Mouse (Mus musculus): ENCODE data around the gene Mustn1. TPM values are rescaled to one million over a fixed set of nuclear protein-coding genes. Genes with fewer than 3 reads are reported as not detected.
A peak's percentile ranks its signal among the peaks of the same experiment; 100 is the strongest.

The Mustn1 gene
- polyA plus RNA-seq, 1 experiment from 2014 or later, result 8.8 TPM

- H3K9ac ChIP-seq (ENCODE audit: low read depth, low read length), result no peak overlapping the region
- no peaks in the 10 kb centered on the region for H3K9me3 ChIP-seq (ENCODE audit: control insufficient read depth, low read length)
- 0 out of 2 replicates have a peak, but pooled peaks have one; percentile 22 for ATAC-seq
- no peaks in the 10 kb centered on the region for H3K36me3 ChIP-seq (ENCODE audit: control insufficient read depth, insufficient read depth, low read length)
- no peaks in the 10 kb centered on the region for H3K4me1 ChIP-seq (ENCODE audit: control insufficient read depth, insufficient read depth, low read length)
- no peak overlapping the region for H3K4me2 ChIP-seq (ENCODE audit: low read depth, low read length)
- H3K27ac ChIP-seq (ENCODE audit: low read length), result no peak overlapping the region
- H3K27me3 ChIP-seq (replicated peaks; ENCODE audit: control insufficient read depth, insufficient read depth, low read length), result no peaks in the 10 kb centered on the region
- WGBS, result 68% methylated on average over 1 of the region's 1 CpGs
- no peak overlapping the region for H3K4me3 ChIP-seq (ENCODE audit: low read length)
Observed at GRCm38 (mm10) chr14:30916516-30916915, 37.5 kb downstream of the Mustn1 start.

- 76% methylated on average over 5 of the region's 8 CpGs for WGBS
Observed at GRCm38 (mm10) chr14:30922053-30922670, 43.2 kb downstream of the Mustn1 start.

GRCm38 (mm10) chr14:30923375-30924105 is 44.5 kb downstream of the Mustn1 start, which contains the start of gene Itih3:
Itih3 (minus strand) TSS chr14:30923760.
- WGBS, result 54% methylated on average over 6 of the region's 6 CpGs
- no peak within 1 kb of the TSS for H3K27ac ChIP-seq (ENCODE audit: low read length)

More at GRCm38 (mm10) chr14:30922053-30922670, 43.2 kb downstream of the Mustn1 start:
- Histone ChIP-seq H3K4me3 (ENCODE audit: low read length) (no peak overlapping the region), H3K9ac (ENCODE audit: low read depth, low read length) (no peak overlapping the region), H3K9me3 (ENCODE audit: control insufficient read depth, low read length) (no peaks in the 10 kb centered on the region), H3K27me3 (replicated peaks; ENCODE audit: control insufficient read depth, insufficient read depth, low read length) (no peaks in the 10 kb centered on the region), H3K27ac (ENCODE audit: low read length) (no peak overlapping the region), H3K36me3 (ENCODE audit: control insufficient read depth, insufficient read depth, low read length) (no peaks in the 10 kb centered on the region), H3K4me2 (ENCODE audit: low read depth, low read length) (no peak overlapping the region), H3K4me1 (ENCODE audit: control insufficient read depth, insufficient read depth, low read length) (no peaks in the 10 kb centered on the region)
- ATAC-seq, result no peak

GRCm38 (mm10) chr14:30925492-30925891 is 46.5 kb downstream of the Mustn1 start:
- H3K4me1 ChIP-seq (ENCODE audit: control insufficient read depth, insufficient read depth, low read length), result no peaks in the 10 kb centered on the region
- no peak for ATAC-seq
- H3K9ac ChIP-seq (ENCODE audit: low read depth, low read length), result no peak overlapping the region
- no peaks in the 10 kb centered on the region for H3K9me3 ChIP-seq (ENCODE audit: control insufficient read depth, low read length)
- H3K36me3 ChIP-seq (ENCODE audit: control insufficient read depth, insufficient read depth, low read length), result no peaks in the 10 kb centered on the region
- WGBS, result 88% methylated on average over 3 of the region's 3 CpGs
- no peak overlapping the region for H3K4me3 ChIP-seq (ENCODE audit: low read length)
- H3K27ac ChIP-seq (ENCODE audit: low read length), result no peak overlapping the region
- H3K27me3 ChIP-seq (replicated peaks; ENCODE audit: control insufficient read depth, insufficient read depth, low read length), result no peaks in the 10 kb centered on the region
- no peak overlapping the region for H3K4me2 ChIP-seq (ENCODE audit: low read depth, low read length)

More at GRCm38 (mm10) chr14:30923375-30924105, 44.5 kb downstream of the Mustn1 start, which contains the start of gene Itih3:
- Histone ChIP-seq H3K4me2 (ENCODE audit: low read depth, low read length) (no peak within 1 kb of the TSS), H3K36me3 (ENCODE audit: control insufficient read depth, insufficient read depth, low read length) (no peaks in the 10 kb centered on the region), H3K27me3 (replicated peaks; ENCODE audit: control insufficient read depth, insufficient read depth, low read length) (no peaks in the 10 kb centered on the region), H3K4me1 (ENCODE audit: control insufficient read depth, insufficient read depth, low read length) (no peaks in the 10 kb centered on the region), H3K9ac (ENCODE audit: low read depth, low read length) (no peak within 1 kb of the TSS), H3K4me3 (ENCODE audit: low read length) (no peak within 1 kb of the TSS), H3K9me3 (ENCODE audit: control insufficient read depth, low read length) (no peaks in the 10 kb centered on the region)
- no peak for ATAC-seq

GRCm38 (mm10) chr14:30930386-30930785 is 51.4 kb downstream of the Mustn1 start:
- Histone ChIP-seq H3K4me2 (ENCODE audit: low read depth, low read length) (no peak overlapping the region), H3K4me1 (ENCODE audit: control insufficient read depth, insufficient read depth, low read length) (no peaks in the 10 kb centered on the region), H3K9me3 (ENCODE audit: control insufficient read depth, low read length) (no peaks in the 10 kb centered on the region), H3K4me3 (ENCODE audit: low read length) (no peak overlapping the region), H3K36me3 (ENCODE audit: control insufficient read depth, insufficient read depth, low read length) (no peaks in the 10 kb centered on the region), H3K27ac (ENCODE audit: low read length) (no peak overlapping the region), H3K27me3 (replicated peaks; ENCODE audit: control insufficient read depth, insufficient read depth, low read length) (no peaks in the 10 kb centered on the region), H3K9ac (ENCODE audit: low read depth, low read length) (no peak overlapping the region)
- 80% methylated on average over 4 of the region's 4 CpGs for WGBS
- no peak for ATAC-seq

Other genes starting within 250 kb of the Mustn1 start
- gene Rft1, start 224.8 kb upstream of the Mustn1 start, polyA plus RNA-seq (2015; fragmentation: Nextera tagmentation; extraction: Ambion mirVana), result 13.3 and 14.7 TPM in 2 replicates
- 9.7 and 11.1 TPM in 2 replicates for gene Sfmbt1, start 164.4 kb upstream of the Mustn1 start, polyA plus RNA-seq (2015; fragmentation: Nextera tagmentation; extraction: Ambion mirVana)
- gene Tmem110, start 53.6 kb upstream of the Mustn1 start, polyA plus RNA-seq (2015; fragmentation: Nextera tagmentation; extraction: Ambion mirVana), result 18.6 and 20.6 TPM in 2 replicates
- gene Itih4, start 7.3 kb downstream of the Mustn1 start, polyA plus RNA-seq (2015; fragmentation: Nextera tagmentation; extraction: Ambion mirVana), result 1.0 and 3.1 TPM in 2 replicates
- gene Itih3, start 44.6 kb downstream of the Mustn1 start, polyA plus RNA-seq (2015; fragmentation: Nextera tagmentation; extraction: Ambion mirVana), result 3.6 and 8.1 TPM in 2 replicates
- gene Itih1, start 64.1 kb downstream of the Mustn1 start, polyA plus RNA-seq (2015; fragmentation: Nextera tagmentation; extraction: Ambion mirVana), result 0.51 and 1.1 TPM in 2 replicates
- 8.4 TPM in 2 replicates for gene Nek4, start 72.2 kb downstream of the Mustn1 start, polyA plus RNA-seq (2015; fragmentation: Nextera tagmentation; extraction: Ambion mirVana)
- 35.5 and 38.7 TPM in 2 replicates for gene Glt8d1, start 122.2 kb downstream of the Mustn1 start, polyA plus RNA-seq (2015; fragmentation: Nextera tagmentation; extraction: Ambion mirVana)
- gene Spcs1, start 122.5 kb downstream of the Mustn1 start, polyA plus RNA-seq (2015; fragmentation: Nextera tagmentation; extraction: Ambion mirVana), result 390 and 392 TPM in 2 replicates
- gene Pbrm1, start 139.9 kb downstream of the Mustn1 start, polyA plus RNA-seq (2015; fragmentation: Nextera tagmentation; extraction: Ambion mirVana), result 74.1 and 79.2 TPM in 2 replicates
- gene Gnl3, start 140.0 kb downstream of the Mustn1 start, polyA plus RNA-seq (2015; fragmentation: Nextera tagmentation; extraction: Ambion mirVana), result 96.5 and 107 TPM in 2 replicates
- gene Smim4, start 249.8 kb downstream of the Mustn1 start, polyA plus RNA-seq (2015; fragmentation: Nextera tagmentation; extraction: Ambion mirVana), result 87.6 and 92.2 TPM in 2 replicates